Mouse (Mus musculus): ENCODE results near the gene Spred1. TPM values are rescaled to one million over a fixed set of nuclear protein-coding genes. Genes with fewer than 3 reads are reported as not detected.

Spred1 gene
- polyA plus RNA-seq (2017; shearing (Covaris generic)): 7.1 TPM

GRCm38 (mm10) chr2:117121212-117121983 lies at the start of gene Spred1:
Gene Spred1 (plus strand): TSS chr2:117121374.

Other genes starting within 250 kb of the Spred1 start
- gene Tmco5, start 242.7 kb upstream of the Spred1 start, polyA plus RNA-seq (2017; shearing (Covaris generic)): not detected
- gene Fam98b, start 128.4 kb downstream of the Spred1 start, polyA plus RNA-seq (2017; shearing (Covaris generic)): 3.5 TPM
- 290 TPM for gene Rasgrp1, start 221.6 kb downstream of the Spred1 start, polyA plus RNA-seq (2017; shearing (Covaris generic))

Measured in CD4-positive, CD25-positive, alpha-beta regulatory T cell (primary cell).